Mouse (Mus musculus): ENCODE measurements around the gene Trim9. TPM values are rescaled to one million over a fixed set of nuclear protein-coding genes. Genes with fewer than 3 reads are reported as not detected.

Gene Trim9
- 1.5 and 1.7 TPM in 2 replicates for polyA plus RNA-seq (2015; fragmentation: Nextera tagmentation; extraction: Ambion mirVana)

GRCm38 (mm10) chr12:70347202-70347841, at the start of gene Trim9:
Trim9 (minus strand) TSS chr12:70347614.
- H3K4me2 ChIP-seq (replicated peaks) = peak within 1 kb of the TSS; percentile 96
- H3K9me3 ChIP-seq = no peaks in the 10 kb centered on the region
- peaks cover 24% of the 10 kb centered on the region for H3K27me3 ChIP-seq (replicated peaks)
- ATAC-seq = peak; percentile 99
- no peaks in the 10 kb centered on the region for H3K36me3 ChIP-seq
- peak within 1 kb of the TSS; percentile 39 for H3K9ac ChIP-seq
- under 1% methylated on average over 50 of the region's 50 CpGs for WGBS
- peak within 1 kb of the TSS; percentile 58 for H3K27ac ChIP-seq
- H3K4me1 ChIP-seq (replicated peaks) = peaks cover 17% of the 10 kb centered on the region
- peak within 1 kb of the TSS; percentile 54 for H3K4me3 ChIP-seq (replicated peaks)

GRCm38 (mm10) chr12:70395061-70395460, 47.6 kb upstream of the Trim9 start:
- 79% methylated on average over 3 of the region's 3 CpGs for WGBS
- Histone ChIP-seq H3K4me2 (replicated peaks) (no peak overlapping the region), H3K27ac (no peak overlapping the region), H3K4me3 (replicated peaks) (no peak overlapping the region), H3K9me3 (no peaks in the 10 kb centered on the region), H3K36me3 (no peaks in the 10 kb centered on the region), H3K27me3 (replicated peaks) (no peaks in the 10 kb centered on the region), H3K9ac (no peak overlapping the region), H3K4me1 (replicated peaks) (no peaks in the 10 kb centered on the region)
- ATAC-seq = no peak

GRCm38 (mm10) chr12:70391236-70391635, 43.8 kb upstream of the Trim9 start:
- Histone ChIP-seq H3K4me3 (replicated peaks) (no peak overlapping the region), H3K4me1 (replicated peaks) (no peaks in the 10 kb centered on the region), H3K27me3 (replicated peaks) (no peaks in the 10 kb centered on the region), H3K36me3 (no peaks in the 10 kb centered on the region), H3K9me3 (no peaks in the 10 kb centered on the region), H3K4me2 (replicated peaks) (no peak overlapping the region), H3K27ac (no peak overlapping the region), H3K9ac (no peak overlapping the region)
- ATAC-seq = no peak
- WGBS = 76% methylated on average over 3 of the region's 3 CpGs

GRCm38 (mm10) chr12:70374976-70375375, 27.6 kb upstream of the Trim9 start:
- Histone ChIP-seq H3K4me3 (replicated peaks) (no peak overlapping the region), H3K4me2 (replicated peaks) (no peak overlapping the region), H3K27me3 (replicated peaks) (no peaks in the 10 kb centered on the region), H3K36me3 (no peaks in the 10 kb centered on the region), H3K4me1 (replicated peaks) (no peaks in the 10 kb centered on the region), H3K9me3 (no peaks in the 10 kb centered on the region), H3K27ac (no peak overlapping the region), H3K9ac (no peak overlapping the region)
- 85% methylated on average over 10 of the region's 10 CpGs for WGBS
- no peak for ATAC-seq

GRCm38 (mm10) chr12:70372874-70373273, 25.5 kb upstream of the Trim9 start:
- ATAC-seq = no peak
- WGBS = 88% methylated on average over 5 of the region's 5 CpGs
- Histone ChIP-seq H3K9ac (no peak overlapping the region), H3K4me1 (replicated peaks) (no peaks in the 10 kb centered on the region), H3K36me3 (no peaks in the 10 kb centered on the region), H3K4me3 (replicated peaks) (no peak overlapping the region), H3K27me3 (replicated peaks) (no peaks in the 10 kb centered on the region), H3K4me2 (replicated peaks) (no peak overlapping the region), H3K27ac (no peak overlapping the region), H3K9me3 (no peaks in the 10 kb centered on the region)

GRCm38 (mm10) chr12:70369348-70369747, 21.9 kb upstream of the Trim9 start:
- no peaks in the 10 kb centered on the region for H3K27me3 ChIP-seq (replicated peaks)
- WGBS = 86% methylated on average over 12 of the region's 12 CpGs
- H3K9me3 ChIP-seq = no peaks in the 10 kb centered on the region
- H3K27ac ChIP-seq = no peak overlapping the region
- no peak overlapping the region for H3K4me3 ChIP-seq (replicated peaks)
- no peaks in the 10 kb centered on the region for H3K36me3 ChIP-seq
- no peak for ATAC-seq
- no peak overlapping the region for H3K4me2 ChIP-seq (replicated peaks)
- no peaks in the 10 kb centered on the region for H3K4me1 ChIP-seq (replicated peaks)
- no peak overlapping the region for H3K9ac ChIP-seq

GRCm38 (mm10) chr12:70368820-70369219, 21.4 kb upstream of the Trim9 start:
- H3K4me3 ChIP-seq (replicated peaks) = no peak overlapping the region
- no peak for ATAC-seq
- H3K4me1 ChIP-seq (replicated peaks) = no peaks in the 10 kb centered on the region
- H3K27me3 ChIP-seq (replicated peaks) = no peaks in the 10 kb centered on the region
- H3K27ac ChIP-seq = no peak overlapping the region
- WGBS = 67% methylated on average over 9 of the region's 9 CpGs
- H3K9me3 ChIP-seq = no peaks in the 10 kb centered on the region
- H3K36me3 ChIP-seq = no peaks in the 10 kb centered on the region
- no peak overlapping the region for H3K4me2 ChIP-seq (replicated peaks)
- H3K9ac ChIP-seq = no peak overlapping the region

- H3K9me3 ChIP-seq = no peaks in the 10 kb centered on the region
- no peak overlapping the region for H3K4me3 ChIP-seq (replicated peaks)
- no peaks in the 10 kb centered on the region for H3K4me1 ChIP-seq (replicated peaks)
- ATAC-seq = peak; percentile 96
- H3K27me3 ChIP-seq (replicated peaks) = no peaks in the 10 kb centered on the region
- H3K9ac ChIP-seq = no peak overlapping the region
- 34% methylated on average over 19 of the region's 19 CpGs for WGBS
- peak overlapping the region; percentile 49; the same call in 1 of the 2 replicates for H3K27ac ChIP-seq
- peak overlapping the region; percentile 51 for H3K4me2 ChIP-seq (replicated peaks)
- no peaks in the 10 kb centered on the region for H3K36me3 ChIP-seq
Measured at GRCm38 (mm10) chr12:70367326-70368248, 20.2 kb upstream of the Trim9 start.

GRCm38 (mm10) chr12:70363016-70363415, 15.6 kb upstream of the Trim9 start:
- H3K27ac ChIP-seq = no peak overlapping the region
- WGBS = 44% methylated on average over 4 of the region's 4 CpGs
- H3K9ac ChIP-seq = no peak overlapping the region
- no peak overlapping the region for H3K4me3 ChIP-seq (replicated peaks)
- no peaks in the 10 kb centered on the region for H3K36me3 ChIP-seq
- H3K27me3 ChIP-seq (replicated peaks) = no peaks in the 10 kb centered on the region
- no peak for ATAC-seq
- no peaks in the 10 kb centered on the region for H3K9me3 ChIP-seq
- no peaks in the 10 kb centered on the region for H3K4me1 ChIP-seq (replicated peaks)
- H3K4me2 ChIP-seq (replicated peaks) = no peak overlapping the region

GRCm38 (mm10) chr12:70360276-70360675, 12.9 kb upstream of the Trim9 start:
- Histone ChIP-seq H3K4me1 (replicated peaks) (no peaks in the 10 kb centered on the region), H3K27me3 (replicated peaks) (no peaks in the 10 kb centered on the region), H3K36me3 (no peaks in the 10 kb centered on the region), H3K27ac (no peak overlapping the region), H3K4me3 (replicated peaks) (no peak overlapping the region), H3K4me2 (replicated peaks) (no peak overlapping the region), H3K9me3 (no peaks in the 10 kb centered on the region), H3K9ac (no peak overlapping the region)
- WGBS = 74% methylated on average over 5 of the region's 5 CpGs
- no peak for ATAC-seq

GRCm38 (mm10) chr12:70359443-70359842, 12.0 kb upstream of the Trim9 start:
- 84% methylated on average over 13 of the region's 13 CpGs for WGBS
- Histone ChIP-seq H3K9ac (no peak overlapping the region), H3K36me3 (no peaks in the 10 kb centered on the region), H3K4me1 (replicated peaks) (no peaks in the 10 kb centered on the region), H3K27me3 (replicated peaks) (no peaks in the 10 kb centered on the region), H3K27ac (no peak overlapping the region), H3K4me2 (replicated peaks) (no peak overlapping the region), H3K4me3 (replicated peaks) (no peak overlapping the region), H3K9me3 (no peaks in the 10 kb centered on the region)
- no peak for ATAC-seq

GRCm38 (mm10) chr12:70354926-70355325, 7.5 kb upstream of the Trim9 start:
- Histone ChIP-seq H3K9ac (no peak overlapping the region), H3K27ac (no peak overlapping the region), H3K4me2 (replicated peaks) (no peak overlapping the region), H3K27me3 (replicated peaks) (no peaks in the 10 kb centered on the region), H3K4me1 (replicated peaks) (no peaks in the 10 kb centered on the region), H3K36me3 (no peaks in the 10 kb centered on the region), H3K4me3 (replicated peaks) (no peak overlapping the region), H3K9me3 (no peaks in the 10 kb centered on the region)
- no peak for ATAC-seq
- WGBS = 78% methylated on average over 8 of the region's 8 CpGs

Data from intestine, embryonic 15.5 days (tissue).